Mouse (Mus musculus): ENCODE results near the gene Agrp.

Gene Agrp

DNA sequence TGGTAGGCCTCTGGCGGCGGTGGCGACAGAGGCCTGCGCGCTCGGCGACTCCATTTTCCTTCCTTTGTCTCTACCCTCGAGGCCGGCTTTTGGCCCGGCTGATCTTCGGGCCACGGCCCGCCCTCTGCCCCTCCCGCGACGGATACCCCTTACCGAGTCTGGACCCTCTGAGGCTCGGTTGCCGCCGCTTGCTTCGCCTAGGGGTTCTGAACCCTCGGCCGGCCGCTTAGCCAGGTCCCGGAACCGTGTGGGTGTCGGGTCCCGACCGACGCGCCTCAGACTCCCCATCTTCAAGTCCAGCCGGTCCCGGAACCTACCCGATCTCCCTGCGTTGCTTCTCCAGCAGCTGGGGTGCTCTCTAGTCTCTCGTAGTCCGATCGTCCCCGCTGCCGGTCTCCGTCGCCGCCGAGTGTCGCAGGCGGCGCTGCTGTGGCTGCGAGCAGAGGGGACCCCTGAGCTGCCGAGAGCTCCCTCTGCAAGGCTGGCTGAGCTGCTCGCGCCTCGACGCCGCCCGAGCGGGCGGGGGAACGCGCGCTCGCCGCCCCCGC, at the start of gene Agrp:
Gene Agrp, minus strand, starts transcription at position 431 of the 548 bp plus-strand sequence.
- POLR2A ChIA-PET: interaction anchor here (0.5 to 13.7 kb wide), 47 partner anchors 11 to 1881 kb away, joined by 3 to 236 read pairs (median 4); partner anchors contain the start of genes Carmil2 (in 3 of the 4), Ripor1 (in 3 of the 4), Acd (in 2 of the 4) and Pard6a (in 2 of the 4)
- CTCF ChIA-PET: interaction anchor here in 3 of 4 experiments (0.6 to 3.7 kb wide), 18 partner anchors 11 to 1576 kb away, joined by 3 to 22 read pairs (median 4); partner anchors contain the start of genes Nutf2 (in 1 of the 3) and Ripor1 (in 1 of the 3)

DNA sequence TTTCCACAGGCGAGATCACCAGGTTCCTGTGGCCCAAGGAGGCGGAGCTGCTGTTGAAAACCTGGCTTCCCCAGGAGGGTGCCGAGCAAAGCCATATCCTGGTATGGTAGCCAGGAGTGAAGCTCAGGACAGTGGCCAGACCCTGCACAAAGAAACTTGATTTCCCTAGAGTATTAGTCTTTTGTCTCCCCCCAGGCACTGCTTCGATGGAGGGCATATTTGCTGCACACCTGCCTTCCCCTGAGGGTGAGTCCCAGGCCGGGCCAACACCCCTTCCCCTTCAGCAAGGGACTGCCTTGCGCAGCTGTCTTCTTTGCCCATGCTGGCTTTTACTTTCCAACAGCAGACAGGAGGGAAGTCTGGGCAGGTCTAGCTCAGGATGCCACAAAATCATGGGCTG, 49.4 kb upstream of the Agrp start:
- CTCF ChIA-PET: interaction anchor here (0.5 to 4.1 kb wide), 17 partner anchors 14 to 259 kb away, joined by 3 to 20 read pairs (median 3); partner anchors contain the start of genes Atp6v0d1 (in 1 of the 4), Nrn1l (in 1 of the 4) and Ripor1 (in 1 of the 4)
- POLR2A ChIA-PET: interaction anchor here in 3 of 4 experiments (0.5 to 4.9 kb wide), 36 partner anchors 11 to 610 kb away, joined by 3 to 58 read pairs (median 4); partner anchors contain the start of genes Acd (in 3 of the 3), Agrp (in 3 of the 3), Pard6a (in 3 of the 3) and Ctcf (in 2 of the 3)

DNA sequence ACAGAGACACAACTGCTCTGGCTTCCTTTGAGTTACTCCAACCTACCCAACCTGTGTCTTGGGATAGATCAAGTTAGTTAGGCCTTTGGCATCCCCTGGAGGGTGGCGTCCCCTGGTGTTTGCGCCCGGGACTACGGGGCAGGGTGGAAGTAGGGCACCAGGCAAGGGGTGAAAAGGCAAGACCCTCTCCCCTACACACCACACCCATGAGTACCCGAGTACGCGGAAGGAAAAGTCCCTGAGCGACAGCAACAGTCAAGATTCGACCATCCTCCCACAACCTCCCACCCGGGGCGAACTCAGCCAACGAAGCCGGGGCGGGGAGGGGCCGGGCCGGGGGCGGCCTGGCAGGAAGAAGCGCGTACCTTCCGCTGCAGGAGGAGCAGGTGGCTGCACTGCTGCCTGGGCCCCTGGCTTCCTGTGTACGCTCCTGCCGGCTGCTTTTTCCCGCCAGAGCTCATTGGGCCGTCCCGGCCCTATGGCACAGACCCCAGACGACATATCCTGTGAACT, 48.7 kb upstream of the Agrp start, which contains the start of gene Carmil2:
Gene Carmil2, plus strand, starts transcription at position 479 of the 513 bp plus-strand sequence.
- ChIA-PET CTCF (interaction anchor here in 3 of 4 experiments (0.9 to 4.1 kb wide), 8 partner anchors 31 to 152 kb away, joined by 3 to 20 read pairs (median 4); partner anchors contain the start of gene Ripor1 (in 1 of the 3)), POLR2A (interaction anchor here in 3 of 4 experiments (0.6 to 4.9 kb wide), 22 partner anchors 13 to 208 kb away, joined by 3 to 58 read pairs (median 5); partner anchors contain the start of genes Acd (in 3 of the 3), Pard6a (in 3 of the 3), Agrp (in 2 of the 3) and Ctcf (in 2 of the 3))

- POLR2A ChIA-PET: interaction anchor here in 3 of 4 experiments (0.7 to 4.2 kb wide), 6 partner anchors 15 to 89 kb away, joined by 3 to 45 read pairs (median 4); partner anchors contain the start of genes Acd (in 1 of the 3) and Pard6a (in 1 of the 3)
- CTCF ChIA-PET: interaction anchor here (0.6 to 4.1 kb wide), 8 partner anchors 18 to 1768 kb away, joined by 3 to 20 read pairs (median 4); partner anchors contain the start of gene Ripor1 (in 1 of the 4)
Measured at GRCm38 (mm10) chr8:105685325-105685724, 48.1 kb upstream of the Agrp start.

GRCm38 (mm10) chr8:105677891-105678290, 40.7 kb upstream of the Agrp start:
- ChIA-PET CTCF (interaction anchor here in 1 of 4 experiments (0.6 kb wide), 1 partner anchor 20 kb away, joined by 3 read pairs; no protein-coding TSS in a partner anchor), POLR2A (interaction anchor here in 2 of 4 experiments (0.8 to 2.6 kb wide), 5 partner anchors 10 to 17 kb away, joined by 3 to 13 read pairs (median 4); no protein-coding TSS in a partner anchor)

DNA sequence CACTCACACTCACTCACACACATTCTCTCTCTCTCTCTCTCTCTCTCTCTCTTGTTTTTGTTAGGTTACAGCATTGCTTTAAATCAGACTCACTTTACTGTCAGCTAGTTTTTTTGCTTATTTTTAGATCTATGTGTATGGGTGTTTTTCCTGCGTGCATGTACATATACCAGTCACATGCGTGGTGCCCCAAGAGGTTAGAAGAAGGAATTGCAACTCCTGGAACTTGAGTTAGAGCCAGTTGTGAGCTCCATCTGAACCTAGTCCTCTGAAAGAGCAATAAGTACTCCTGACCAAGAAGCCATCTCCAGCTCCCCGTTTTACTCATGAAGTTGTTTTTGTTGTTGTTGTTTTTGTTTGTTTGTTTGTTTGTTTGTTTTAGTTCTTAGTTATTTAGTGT, 24.0 kb upstream of the Agrp start:
- POLR2A ChIA-PET: interaction anchor here in 3 of 4 experiments (0.6 to 19.4 kb wide), 23 partner anchors 9 to 283 kb away, joined by 3 to 236 read pairs (median 5); partner anchors contain the start of genes Agrp (in 2 of the 3), Ctcf (in 2 of the 3), Acd (in 1 of the 3) and Pard6a (in 1 of the 3)
- CTCF ChIA-PET: interaction anchor here (0.6 to 1.5 kb wide), 37 partner anchors 8 to 1021 kb away, joined by 3 to 11 read pairs (median 5); partner anchors contain the start of genes Agrp (in 2 of the 4), Ctcf (in 2 of the 4), Acd (in 1 of the 4) and Pard6a (in 1 of the 4)

DNA sequence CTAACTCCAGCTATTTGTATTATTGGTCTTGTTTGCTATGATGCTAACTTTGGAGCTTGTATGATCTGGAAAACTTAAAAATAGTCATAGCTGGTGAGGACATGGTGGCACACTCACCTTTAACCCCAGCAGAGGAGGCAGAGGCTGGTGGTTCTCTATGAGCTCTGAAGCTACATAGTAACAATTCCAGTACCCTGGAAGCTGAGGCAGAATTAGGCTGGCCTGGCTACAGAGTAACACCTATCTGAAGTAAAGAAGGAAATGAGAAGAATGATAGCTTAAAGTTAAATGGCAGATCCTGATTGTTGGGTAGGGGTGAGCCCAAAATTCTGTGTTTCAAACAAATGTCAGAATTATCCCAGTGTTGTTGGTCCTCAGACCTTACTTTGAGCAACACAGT, 20.4 kb upstream of the Agrp start:
- ChIA-PET POLR2A (interaction anchor here in 3 of 4 experiments (0.7 to 19.4 kb wide), 8 partner anchors 8 to 1375 kb away, joined by 3 to 236 read pairs (median 4); partner anchors contain the start of genes Agrp (in 1 of the 3) and Ctcf (in 1 of the 3)), CTCF (interaction anchor here in 3 of 4 experiments (0.5 to 1.6 kb wide), 5 partner anchors 20 to 642 kb away, joined by 3 to 6 read pairs (median 3); partner anchors contain the start of genes Agrp (in 1 of the 3) and Ctcf (in 1 of the 3))

DNA sequence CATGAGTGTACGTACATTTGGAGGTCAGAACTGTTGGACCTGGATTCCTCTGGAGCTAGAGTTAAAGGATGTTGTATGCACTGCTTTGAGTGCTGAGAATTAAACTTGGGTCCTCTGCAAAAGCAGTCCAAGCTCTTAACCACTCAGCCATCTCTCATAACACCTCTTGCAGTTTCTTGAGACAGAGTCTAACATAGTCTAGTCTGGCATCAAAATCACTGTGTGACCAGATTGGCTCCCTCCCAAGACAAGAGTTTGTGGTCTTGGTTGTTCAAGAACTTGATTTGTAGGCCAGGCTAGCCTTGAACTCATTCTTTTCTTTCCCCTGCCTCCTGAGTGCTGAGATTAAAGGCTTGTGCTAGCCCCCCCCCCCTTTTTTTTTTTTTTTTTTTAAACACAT, 11.7 kb upstream of the Agrp start:
- ChIA-PET CTCF (interaction anchor here (0.5 to 3.1 kb wide), 10 partner anchors 10 to 1398 kb away, joined by 3 to 11 read pairs (median 4); partner anchors contain the start of genes Agrp (in 1 of the 4), Ctcf (in 1 of the 4) and Ripor1 (in 1 of the 4)), POLR2A (interaction anchor here (0.6 to 19.4 kb wide), 20 partner anchors 9 to 1886 kb away, joined by 3 to 236 read pairs (median 5); partner anchors contain the start of genes Agrp (in 3 of the 4), Ctcf (in 3 of the 4), Atp6v0d1 (in 1 of the 4) and Ranbp10 (in 1 of the 4))

DNA sequence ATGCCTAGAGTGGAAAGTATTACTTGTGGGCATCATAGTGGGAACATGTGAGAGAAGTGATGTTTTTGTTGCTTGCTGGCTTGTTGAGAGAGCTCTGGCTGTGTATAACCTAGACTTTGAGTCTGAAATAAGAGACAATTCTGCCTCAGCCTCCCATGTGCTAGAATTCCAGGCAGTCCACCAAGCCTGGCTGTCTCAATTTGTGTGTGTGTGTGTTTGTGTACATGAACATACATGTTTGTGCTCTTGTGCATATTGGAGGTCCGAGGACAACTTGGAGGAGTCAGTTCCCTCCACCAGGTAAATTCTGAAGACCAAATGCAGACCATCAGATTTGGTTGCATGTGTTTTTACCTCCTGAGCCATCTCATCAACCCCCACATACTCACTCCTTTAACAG, 8.0 kb upstream of the Agrp start:
- CTCF ChIA-PET: no interaction called here
- POLR2A ChIA-PET: interaction anchor here in 2 of 4 experiments (1.5 to 19.4 kb wide), 3 partner anchors 6 to 10 kb away, joined by 3 to 236 read pairs (median 236); partner anchors contain the start of genes Agrp (in 1 of the 2) and Ctcf (in 1 of the 2)

GRCm38 (mm10) chr8:105640511-105640910, 3.3 kb upstream of the Agrp start:
- ChIA-PET CTCF (interaction anchor here in 1 of 4 experiments (1.4 kb wide), 1 partner anchor 20 kb away, joined by 4 read pairs; no protein-coding TSS in a partner anchor), POLR2A (interaction anchor here (0.6 to 13.7 kb wide), 7 partner anchors 9 to 478 kb away, joined by 3 to 236 read pairs (median 4); no protein-coding TSS in a partner anchor)

DNA sequence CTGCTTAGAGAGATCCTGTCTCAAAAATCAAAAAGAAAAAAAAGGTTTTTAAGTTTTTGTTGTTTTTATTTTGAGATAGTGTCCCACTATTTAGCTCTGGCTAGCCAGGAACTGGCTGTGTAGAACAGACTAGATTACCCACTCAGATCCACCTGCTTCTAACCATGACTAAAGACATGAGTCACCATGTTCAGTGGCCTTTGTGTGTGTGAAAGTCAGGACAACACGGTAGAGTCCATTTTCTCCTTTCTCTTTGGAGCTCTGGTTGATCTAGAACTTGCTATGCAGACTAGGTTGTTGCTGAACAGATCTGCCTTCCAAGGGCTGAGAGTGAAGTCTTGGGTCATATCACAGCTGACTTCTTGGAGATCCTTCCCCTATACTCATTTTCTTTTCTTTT, 2.6 kb upstream of the Agrp start:
- ChIA-PET CTCF (interaction anchor here in 2 of 4 experiments (0.7 to 2.0 kb wide), 4 partner anchors 9 to 43 kb away, joined by 3 to 5 read pairs (median 4); no protein-coding TSS in a partner anchor), POLR2A (interaction anchor here (0.5 to 13.7 kb wide), 14 partner anchors 9 to 477 kb away, joined by 3 to 236 read pairs (median 4); partner anchors contain the start of genes Ranbp10 (in 1 of the 4), Tppp3 (in 1 of the 4) and Tsnaxip1 (in 1 of the 4))

DNA sequence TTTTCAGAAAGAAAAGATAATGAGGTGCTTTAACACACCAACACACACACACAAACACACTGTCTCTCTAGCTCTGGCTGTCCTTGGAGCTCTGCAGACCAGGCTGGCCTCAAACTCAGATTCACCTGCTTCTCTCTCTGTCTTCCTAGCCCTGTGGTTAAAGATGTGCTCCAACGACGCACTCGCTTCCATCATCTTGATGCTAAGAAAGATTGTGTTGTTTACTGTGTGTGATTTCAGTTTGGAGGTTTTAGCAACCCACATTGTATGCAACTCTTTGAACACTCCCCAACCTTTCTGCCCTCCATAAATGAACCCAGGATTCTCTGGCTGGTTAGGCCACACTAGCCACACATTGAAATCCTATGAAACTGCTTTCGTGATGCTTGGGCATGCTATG, 1.3 kb upstream of the Agrp start:
- ChIA-PET POLR2A (interaction anchor here (0.6 to 13.7 kb wide), 16 partner anchors 11 to 1474 kb away, joined by 3 to 236 read pairs (median 6); partner anchors contain the start of genes Acd (in 2 of the 4), Pard6a (in 2 of the 4), Ranbp10 (in 1 of the 4) and Ripor1 (in 1 of the 4)), CTCF (interaction anchor here in 3 of 4 experiments (0.6 to 3.7 kb wide), 6 partner anchors 11 to 1563 kb away, joined by 3 to 11 read pairs (median 5); no protein-coding TSS in a partner anchor)

DNA sequence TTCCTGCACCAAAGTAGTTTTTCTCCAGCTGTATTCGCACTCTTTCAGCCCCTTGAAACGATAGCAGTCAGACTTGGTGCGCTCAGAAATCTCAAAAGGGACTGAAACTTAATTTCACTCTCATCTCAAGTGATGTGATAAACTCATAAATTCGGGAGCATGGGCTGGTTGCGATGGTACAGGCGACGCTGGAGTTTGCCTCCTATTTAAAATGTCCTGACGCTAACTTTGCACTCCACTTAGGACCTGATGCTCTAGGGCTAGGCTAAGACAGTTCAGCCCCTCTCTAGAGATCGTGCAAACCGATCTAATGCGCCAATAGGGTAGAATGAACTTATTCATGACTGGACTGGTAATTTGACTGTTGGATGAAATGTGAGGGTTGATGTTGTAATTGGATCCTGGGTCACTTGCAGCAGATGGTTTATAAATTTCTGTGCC, 428 bp upstream of the Agrp start:
- CTCF ChIA-PET: interaction anchor here in 3 of 4 experiments (0.6 to 3.7 kb wide), 15 partner anchors 10 to 223 kb away, joined by 3 to 22 read pairs (median 6); partner anchors contain the start of genes Nutf2 (in 1 of the 3) and Ripor1 (in 1 of the 3)
- POLR2A ChIA-PET: interaction anchor here (0.5 to 13.7 kb wide), 32 partner anchors 11 to 1881 kb away, joined by 3 to 236 read pairs (median 4); partner anchors contain the start of genes Ripor1 (in 3 of the 4), Acd (in 2 of the 4), Carmil2 (in 2 of the 4) and Pard6a (in 2 of the 4)

GRCm38 (mm10) chr8:105636018-105636962, 903 bp downstream of the Agrp start, which contains the start of gene Ctcf:
Ctcf (plus strand) TSS chr8:105636568.
- ChIA-PET POLR2A (interaction anchor here (0.5 to 13.7 kb wide), 65 partner anchors 9 to 1333 kb away, joined by 3 to 236 read pairs (median 4); partner anchors contain the start of genes Carmil2 (in 3 of the 4), Ripor1 (in 3 of the 4), Acd (in 2 of the 4) and Atp6v0d1 (in 2 of the 4)), CTCF (interaction anchor here in 3 of 4 experiments (0.6 to 3.7 kb wide), 26 partner anchors 11 to 1577 kb away, joined by 3 to 22 read pairs (median 4); partner anchors contain the start of genes Nutf2 (in 1 of the 3), Pskh1 (in 1 of the 3) and Ripor1 (in 1 of the 3))

DNA sequence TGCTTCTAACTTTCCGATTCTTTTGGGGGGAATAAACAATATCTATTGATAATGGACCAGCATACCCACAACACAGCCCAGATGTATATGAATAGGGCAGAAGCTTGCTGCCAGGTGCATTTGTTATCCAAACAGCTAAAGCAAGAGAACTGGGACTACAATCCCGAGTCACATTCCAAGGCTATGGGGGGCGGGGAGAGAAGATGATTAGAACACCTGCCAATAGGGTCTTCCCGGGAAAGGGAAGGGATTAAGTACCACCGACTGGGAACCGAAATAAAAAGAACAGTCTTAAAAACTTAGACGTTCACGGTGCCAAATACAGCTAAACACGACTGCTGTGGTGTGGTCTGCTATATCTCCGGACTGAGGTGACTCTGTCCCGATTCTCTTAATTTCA, 1.7 kb downstream of the Agrp start:
- POLR2A ChIA-PET: interaction anchor here (0.5 to 13.7 kb wide), 49 partner anchors 8 to 1156 kb away, joined by 3 to 236 read pairs (median 4); partner anchors contain the start of genes Atp6v0d1 (in 2 of the 4), Carmil2 (in 2 of the 4), Nutf2 (in 2 of the 4) and Ripor1 (in 2 of the 4)
- CTCF ChIA-PET: interaction anchor here in 3 of 4 experiments (0.6 to 3.7 kb wide), 13 partner anchors 9 to 58 kb away, joined by 3 to 22 read pairs (median 4); no protein-coding TSS in a partner anchor

Measured in embryonic stem cell, embryonic (primary cell).